Mouse (Mus musculus): ENCODE data around the gene Ogfr. TPM values are rescaled to one million over a fixed set of nuclear protein-coding genes. Genes with fewer than 3 reads are reported as not detected.

Gene Ogfr
- polyA plus RNA-seq, 1 experiment from 2014 or later: 109 TPM

GRCm38 (mm10) chr2:180582481-180583153 lies 6.4 kb upstream of the Ogfr start:
- Histone ChIP-seq H3K4me1 (ENCODE audit: control insufficient read depth, insufficient read depth, low read length) (peaks cover 6% of the 10 kb centered on the region; the same call in 1 of the 2 replicates), H3K4me3 (ENCODE audit: low read depth, low read length) (peak overlapping the region; percentile 80), H3K9me3 (ENCODE audit: control insufficient read depth, low read length) (no peaks in the 10 kb centered on the region), H3K27me3 (ENCODE audit: control insufficient read depth, insufficient read depth, low read length) (no peaks in the 10 kb centered on the region), H3K36me3 (ENCODE audit: control insufficient read depth, insufficient read depth, low read length) (peaks cover 3% of the 10 kb centered on the region; the same call in 1 of the 2 replicates), H3K27ac (replicated peaks; ENCODE audit: low read depth, low read length) (0 out of 2 replicates have a peak overlapping the region, but pooled peaks have one; percentile 9), H3K4me2 (ENCODE audit: low read depth, severe bottlenecking) (peak overlapping the region; percentile 75), H3K9ac (ENCODE audit: low read length) (peak overlapping the region; percentile 84)
- DNase-seq (ENCODE audit: low spot score): peak; percentile 100
- under 1% methylated on average over 56 of the region's 57 CpGs for WGBS
- peak; percentile 83 for ATAC-seq (ENCODE audit: insufficient number of reproducible peaks, low FRiP score, low TSS enrichment, low read depth)

- Histone ChIP-seq H3K9me3 (ENCODE audit: control insufficient read depth, low read length) (no peaks in the 10 kb centered on the region), H3K27me3 (ENCODE audit: control insufficient read depth, insufficient read depth, low read length) (no peaks in the 10 kb centered on the region), H3K27ac (replicated peaks; ENCODE audit: low read depth, low read length) (no peak overlapping the region), H3K36me3 (ENCODE audit: control insufficient read depth, insufficient read depth, low read length) (peaks cover 3% of the 10 kb centered on the region; the same call in 1 of the 2 replicates), H3K4me3 (ENCODE audit: low read depth, low read length) (peak overlapping the region; percentile 80), H3K9ac (ENCODE audit: low read length) (peak overlapping the region; percentile 84), H3K4me2 (ENCODE audit: low read depth, severe bottlenecking) (peak overlapping the region; percentile 75), H3K4me1 (ENCODE audit: control insufficient read depth, insufficient read depth, low read length) (peaks cover 6% of the 10 kb centered on the region; the same call in 1 of the 2 replicates)
- no peak for DNase-seq (ENCODE audit: low spot score)
- 31% methylated on average over 7 of the region's 7 CpGs for WGBS
- ATAC-seq (ENCODE audit: insufficient number of reproducible peaks, low FRiP score, low TSS enrichment, low read depth): no peak; the same call in 1 of the 2 replicates
Measured at GRCm38 (mm10) chr2:180583154-180583507, 5.9 kb upstream of the Ogfr start.

GRCm38 (mm10) chr2:180588736-180589122 lies 316 bp upstream of the Ogfr start:
- Histone ChIP-seq H3K4me1 (ENCODE audit: control insufficient read depth, insufficient read depth, low read length) (peaks cover 7% of the 10 kb centered on the region), H3K27me3 (ENCODE audit: control insufficient read depth, insufficient read depth, low read length) (no peaks in the 10 kb centered on the region), H3K4me2 (ENCODE audit: low read depth, severe bottlenecking) (peak overlapping the region; percentile 81), H3K9me3 (ENCODE audit: control insufficient read depth, low read length) (no peaks in the 10 kb centered on the region), H3K27ac (replicated peaks; ENCODE audit: low read depth, low read length) (peak overlapping the region; percentile 86; the same call in 1 of the 2 replicates), H3K9ac (ENCODE audit: low read length) (peak overlapping the region; percentile 90), H3K4me3 (ENCODE audit: low read depth, low read length) (peak overlapping the region; percentile 93), H3K36me3 (ENCODE audit: control insufficient read depth, insufficient read depth, low read length) (peaks cover 13% of the 10 kb centered on the region; the same call in 1 of the 2 replicates)
- ATAC-seq (ENCODE audit: insufficient number of reproducible peaks, low FRiP score, low TSS enrichment, low read depth): peak; percentile 11; the same call in 1 of the 2 replicates
- DNase-seq (ENCODE audit: low spot score): no peak
- WGBS: 46% methylated on average over 6 of the region's 6 CpGs

GRCm38 (mm10) chr2:180597490-180597889 lies 8.4 kb downstream of the Ogfr start, which contains the start of gene Col9a3:
Gene Col9a3, plus strand, starts transcription at chr2:180597790.
- H3K9me3 ChIP-seq (ENCODE audit: control insufficient read depth, low read length): no peaks in the 10 kb centered on the region
- peak within 1 kb of the TSS; percentile 59 for H3K9ac ChIP-seq (ENCODE audit: low read length)
- H3K36me3 ChIP-seq (ENCODE audit: control insufficient read depth, insufficient read depth, low read length): peaks cover 5% of the 10 kb centered on the region
- no peak for ATAC-seq (ENCODE audit: insufficient number of reproducible peaks, low FRiP score, low TSS enrichment, low read depth)
- 45% methylated on average over 4 of the region's 4 CpGs for WGBS
- H3K27me3 ChIP-seq (ENCODE audit: control insufficient read depth, insufficient read depth, low read length): peaks cover 10% of the 10 kb centered on the region; the same call in 1 of the 2 replicates
- H3K4me3 ChIP-seq (ENCODE audit: low read depth, low read length): peak within 1 kb of the TSS; percentile 39
- no peak for DNase-seq (ENCODE audit: low spot score)
- peaks cover 15% of the 10 kb centered on the region for H3K4me1 ChIP-seq (ENCODE audit: control insufficient read depth, insufficient read depth, low read length)
- H3K4me2 ChIP-seq (ENCODE audit: low read depth, severe bottlenecking): peak within 1 kb of the TSS; percentile 58
- H3K27ac ChIP-seq (replicated peaks; ENCODE audit: low read depth, low read length): peak within 1 kb of the TSS; percentile 30; the same call in 1 of the 2 replicates

- peak; percentile 49; the same call in 1 of the 2 replicates for ATAC-seq (ENCODE audit: insufficient number of reproducible peaks, low FRiP score, low TSS enrichment, low read depth)
- H3K27me3 ChIP-seq (ENCODE audit: control insufficient read depth, insufficient read depth, low read length): peaks cover 10% of the 10 kb centered on the region; the same call in 1 of the 2 replicates
- 1% methylated on average over 39 of the region's 41 CpGs for WGBS
- H3K4me1 ChIP-seq (ENCODE audit: control insufficient read depth, insufficient read depth, low read length): peaks cover 15% of the 10 kb centered on the region
- peak overlapping the region; percentile 39 for H3K4me3 ChIP-seq (ENCODE audit: low read depth, low read length)
- no peaks in the 10 kb centered on the region for H3K9me3 ChIP-seq (ENCODE audit: control insufficient read depth, low read length)
- peak overlapping the region; percentile 30; the same call in 1 of the 2 replicates for H3K27ac ChIP-seq (replicated peaks; ENCODE audit: low read depth, low read length)
- DNase-seq (ENCODE audit: low spot score): peak; percentile 53
- peak overlapping the region; percentile 59 for H3K9ac ChIP-seq (ENCODE audit: low read length)
- H3K36me3 ChIP-seq (ENCODE audit: control insufficient read depth, insufficient read depth, low read length): peaks cover 5% of the 10 kb centered on the region
- H3K4me2 ChIP-seq (ENCODE audit: low read depth, severe bottlenecking): peak overlapping the region; percentile 58
Measured at GRCm38 (mm10) chr2:180598157-180598705, 9.2 kb downstream of the Ogfr start.

- Histone ChIP-seq H3K27me3 (ENCODE audit: control insufficient read depth, insufficient read depth, low read length) (peaks cover 10% of the 10 kb centered on the region; the same call in 1 of the 2 replicates), H3K4me2 (ENCODE audit: low read depth, severe bottlenecking) (peak overlapping the region; percentile 58), H3K36me3 (ENCODE audit: control insufficient read depth, insufficient read depth, low read length) (no peaks in the 10 kb centered on the region; the same call in none of the 2 replicates), H3K9ac (ENCODE audit: low read length) (no peak overlapping the region), H3K9me3 (ENCODE audit: control insufficient read depth, low read length) (no peaks in the 10 kb centered on the region), H3K27ac (replicated peaks; ENCODE audit: low read depth, low read length) (0 out of 2 replicates have a peak overlapping the region, but pooled peaks have one; percentile 8), H3K4me1 (ENCODE audit: control insufficient read depth, insufficient read depth, low read length) (peaks cover 15% of the 10 kb centered on the region), H3K4me3 (ENCODE audit: low read depth, low read length) (0 out of 2 replicates have a peak overlapping the region, but pooled peaks have one; percentile 3)
- ATAC-seq (ENCODE audit: insufficient number of reproducible peaks, low FRiP score, low TSS enrichment, low read depth) (no peak), DNase-seq (ENCODE audit: low spot score) (no peak)
- WGBS: 33% methylated on average over 9 of the region's 9 CpGs
Measured at GRCm38 (mm10) chr2:180600569-180601021, 11.6 kb downstream of the Ogfr start.

- WGBS: 54% methylated on average over 6 of the region's 6 CpGs
- H3K9me3 ChIP-seq (ENCODE audit: control insufficient read depth, low read length): no peaks in the 10 kb centered on the region
- no peak overlapping the region for H3K4me2 ChIP-seq (ENCODE audit: low read depth, severe bottlenecking)
- H3K27me3 ChIP-seq (ENCODE audit: control insufficient read depth, insufficient read depth, low read length): 0 out of 2 replicates have a peak, but pooled peaks cover under 1% of the 10 kb centered on the region
- no peak overlapping the region for H3K27ac ChIP-seq (replicated peaks; ENCODE audit: low read depth, low read length)
- ATAC-seq (ENCODE audit: insufficient number of reproducible peaks, low FRiP score, low TSS enrichment, low read depth) (0 out of 2 replicates have a peak, but pooled peaks have one; percentile 28), DNase-seq (ENCODE audit: low spot score) (no peak)
- peaks cover 8% of the 10 kb centered on the region for H3K4me1 ChIP-seq (ENCODE audit: control insufficient read depth, insufficient read depth, low read length)
- H3K9ac ChIP-seq (ENCODE audit: low read length): no peak overlapping the region
- H3K36me3 ChIP-seq (ENCODE audit: control insufficient read depth, insufficient read depth, low read length): no peaks in the 10 kb centered on the region
- no peak overlapping the region for H3K4me3 ChIP-seq (ENCODE audit: low read depth, low read length)
Measured at GRCm38 (mm10) chr2:180604781-180605180, 15.7 kb downstream of the Ogfr start.

- DNase-seq (ENCODE audit: low spot score) (no peak), ATAC-seq (ENCODE audit: insufficient number of reproducible peaks, low FRiP score, low TSS enrichment, low read depth) (no peak)
- H3K27me3 ChIP-seq (ENCODE audit: control insufficient read depth, insufficient read depth, low read length): no peaks in the 10 kb centered on the region
- H3K4me2 ChIP-seq (ENCODE audit: low read depth, severe bottlenecking): no peak overlapping the region
- H3K9ac ChIP-seq (ENCODE audit: low read length): no peak overlapping the region
- no peak overlapping the region for H3K27ac ChIP-seq (replicated peaks; ENCODE audit: low read depth, low read length)
- 71% methylated on average over 4 of the region's 4 CpGs for WGBS
- H3K9me3 ChIP-seq (ENCODE audit: control insufficient read depth, low read length): no peaks in the 10 kb centered on the region
- H3K4me1 ChIP-seq (ENCODE audit: control insufficient read depth, insufficient read depth, low read length): no peaks in the 10 kb centered on the region
- no peak overlapping the region for H3K4me3 ChIP-seq (ENCODE audit: low read depth, low read length)
- no peaks in the 10 kb centered on the region for H3K36me3 ChIP-seq (ENCODE audit: control insufficient read depth, insufficient read depth, low read length)
Measured at GRCm38 (mm10) chr2:180610283-180610682, 21.2 kb downstream of the Ogfr start.
